ENCODE assay signal across 12 mouse cellular contexts in genomic region chr1:182465978-182466377, GRCm38 (mm10). TPM values are rescaled to one million over a fixed set of nuclear protein-coding genes. Genes with fewer than 3 reads are reported as not detected.
DNase-seq lines count a peak whose midpoint lies in the region; ATAC-seq and TF ChIP-seq lines count a peak whose summit lies in the region.
"Had no signal": no experiment of that assay in that cellular context is flagged by ENCODE, and none has a peak within 500 bp of the region (broad histone marks: within the 10 kb centered on the region; RNA-seq: fewer than 3 reads in every experiment).

No protein-coding gene starts in this region.

- intact Hi-C loops in gastrocnemius, adult 2 months (cut with DNase I), result no loop called here

- peaks cover 10% of the 10 kb centered on the region for H3K4me1 ChIP-seq in liver, adult 2 months (ENCODE audit: control insufficient read depth, insufficient read depth, low read length)
- H3K4me1 ChIP-seq in liver, embryonic 12.5 days, result peaks cover 8% of the 10 kb centered on the region
- H3K4me1 ChIP-seq in MEL (ENCODE audit: control insufficient read depth in 1 of 2, insufficient read depth in 2 of 2, low read length in 2 of 2), result peaks cover 0 to 3% of the 10 kb centered on the region in 2 experiments; a peak in 1 of 4 replicates

- no peak overlapping the region for H3K4me2 ChIP-seq in liver, embryonic 12.5 days
- H3K4me2 ChIP-seq: liver, embryonic 13.5 days had no signal

- H3K36me3 ChIP-seq in liver, adult 2 months (ENCODE audit: control insufficient read depth, insufficient read depth, low read length), result peaks cover 28% of the 10 kb centered on the region
- H3K36me3 ChIP-seq in liver, embryonic 12.5 days, result peaks cover 21% of the 10 kb centered on the region
- no peaks in the 10 kb centered on the region; a peak in 1 of 4 replicates for H3K36me3 ChIP-seq in MEL (ENCODE audit: control insufficient read depth in 1 of 2, insufficient read depth in 2 of 2, low read length in 2 of 2)

- no peak for TF ChIP-seq EP300 in MEL (IDR thresholded peaks at IDR 0.05; ENCODE audit: low read depth in 1 of 2, low read length in 2 of 2)

- DNase-seq in gastrocnemius, adult 2 months, result no peak
- DNase-seq in gastrocnemius, adult 18-20 months (ENCODE audit: low spot score), result no peak
- peak; percentile 27 for DNase-seq in liver, adult 2 months (ENCODE audit: extremely low read depth, low read depth, low spot score)
- DNase-seq in MEL (ENCODE audit: low read depth, low spot score), result peak; percentile 37
- no peak for DNase-seq in frontal cortex, postnatal 25 days (ENCODE audit: low spot score in 2 of 2)
- DNase-seq: adrenal gland, postnatal 25 days; heart, postnatal 4 days; liver, embryonic 13.5 days; right cerebral cortex, postnatal 14 days had no signal

- no peak overlapping the region for H3K27ac ChIP-seq in gastrocnemius, adult 2 months
- no peak overlapping the region for H3K27ac ChIP-seq in liver, adult 2 months (replicated peaks; ENCODE audit: insufficient read depth, low read depth, low read length)
- no peak overlapping the region for H3K27ac ChIP-seq in liver, embryonic 12.5 days
- H3K27ac ChIP-seq in MEL (ENCODE audit: control insufficient read depth, low read depth, low read length), result no peak overlapping the region
- H3K27ac ChIP-seq: liver, embryonic 13.5 days had no signal

- no peak overlapping the region for H3K9ac ChIP-seq in liver, adult 2 months (ENCODE audit: low read depth, low read length)
- H3K9ac ChIP-seq in liver, embryonic 12.5 days, result no peak overlapping the region
- H3K9ac ChIP-seq in MEL (ENCODE audit: control insufficient read depth, low read depth, low read length, poor library complexity, severe bottlenecking), result no peak overlapping the region
- H3K9ac ChIP-seq: liver, embryonic 13.5 days had no signal

- WGBS in liver, adult 2 months, result 77% methylated on average over 4 of the region's 4 CpGs
- WGBS in liver, embryonic 12.5 days (ENCODE audit: insufficient replicate concordance), result 82% methylated on average over 4 of the region's 4 CpGs

- TF ChIP-seq RAD21 in MEL (IDR thresholded peaks at IDR 0.05; ENCODE audit: low read depth, low read length), result peak; percentile 3

- no peak overlapping the region for H3K4me3 ChIP-seq in gastrocnemius, adult 2 months
- H3K4me3 ChIP-seq in liver, adult 2 months (ENCODE audit: insufficient read depth, low read depth, low read length), result no peak overlapping the region
- H3K4me3 ChIP-seq in liver, embryonic 12.5 days, result no peak overlapping the region
- no peak overlapping the region for H3K4me3 ChIP-seq in MEL (ENCODE audit: control insufficient read depth in 1 of 2, insufficient read depth in 1 of 2, low read depth in 2 of 2, low read length in 2 of 2)
- H3K4me3 ChIP-seq: liver, embryonic 13.5 days had no signal

- TF ChIP-seq CTCF in gastrocnemius, adult 2 months (IDR thresholded peaks at IDR 0.05), result peak; percentile 21; the same call in 1 of the 2 replicates
- 0 out of 2 replicates have a peak, but pooled peaks have one; percentile 24 for TF ChIP-seq CTCF in liver, adult 2 months (IDR thresholded peaks at IDR 0.05; ENCODE audit: low read depth, low read length)
- TF ChIP-seq CTCF in MEL (IDR thresholded peaks at IDR 0.05 in 2 of 3, conservative IDR thresholded peaks at IDR 0.05 in 1 of 3; ENCODE audit: control insufficient read depth in 1 of 3, insufficient read depth in 1 of 3, low read depth in 2 of 3, low read length in 3 of 3, poor library complexity in 1 of 3, severe bottlenecking in 1 of 3), result peak; percentile 30 to 47 (median 37)

- no peaks in the 10 kb centered on the region for H3K79me2 ChIP-seq in liver, adult 2 months (ENCODE audit: control insufficient read depth, insufficient read depth, low read length)
- H3K79me2 ChIP-seq in MEL (ENCODE audit: control insufficient read depth, insufficient read depth, low read length, poor library complexity), result no peaks in the 10 kb centered on the region

- ATAC-seq in liver, embryonic 12.5 days, result no peak
- ATAC-seq in megakaryocyte progenitor cell, adult 5-6 weeks (replicated peaks; ENCODE audit: poor library complexity), result 0 out of 2 replicates have a peak, but pooled peaks have one; percentile 31

- no peak for TF ChIP-seq POLR2A in liver, adult 2 months (IDR thresholded peaks at IDR 0.05; ENCODE audit: extremely low read depth, insufficient read depth, low read length)
- no peak for TF ChIP-seq POLR2A in MEL (IDR thresholded peaks at IDR 0.05; ENCODE audit: control insufficient read depth in 1 of 2, insufficient read depth in 1 of 2, low read depth in 1 of 2, low read length in 2 of 2, poor library complexity in 1 of 2)

- H3K9me3 ChIP-seq in liver, embryonic 12.5 days (replicated peaks), result no peaks in the 10 kb centered on the region
- H3K9me3 ChIP-seq in MEL (replicated peaks; ENCODE audit: insufficient read depth, low read length), result no peaks in the 10 kb centered on the region
- H3K9me3 ChIP-seq: G1E; liver, embryonic 13.5 days had no signal

- H3K27me3 ChIP-seq in liver, adult 2 months (ENCODE audit: control insufficient read depth, insufficient read depth, low read length), result no peaks in the 10 kb centered on the region
- H3K27me3 ChIP-seq in liver, embryonic 12.5 days (replicated peaks), result no peaks in the 10 kb centered on the region
- H3K27me3 ChIP-seq in MEL (ENCODE audit: control insufficient read depth in 1 of 2, insufficient read depth in 2 of 2, low read length in 2 of 2), result no peaks in the 10 kb centered on the region
- H3K27me3 ChIP-seq: liver, embryonic 13.5 days had no signal

TF ChIP-seq in MEL, 35 proteins besides CTCF, POLR2A, EP300 and RAD21:
- TF ChIP-seq SMC3 (IDR thresholded peaks at IDR 0.05; ENCODE audit: low read depth, low read length), result peak; percentile 32; the same call in 1 of the 2 replicates
- TF ChIP-seq CHD1 (IDR thresholded peaks at IDR 0.05; ENCODE audit: low read depth, low read length), result no peak

RNA-seq across cellular contexts. Expression of gene Capn2, which starts 51.4 kb away (rescaled TPM):
- 10 to 100 TPM; 46.7 to 55.3 TPM for total RNA-seq in gastrocnemius, adult 2 months (2021)
- 10 to 100 TPM; 50.2 to 54.2 TPM for total RNA-seq in gastrocnemius, adult 18-20 months (2021)
- total RNA-seq in liver, adult 2 months (2014; rRNA removed), result 27.8 and 28.1 TPM in 2 replicates
- 9.3 and 10.3 TPM in 2 replicates for polyA plus RNA-seq in liver, adult 2 months (2012; rRNA removed)
- polyA plus RNA-seq in liver, embryonic 12.5 days (2016; fragmentation: Nextera tagmentation; extraction: Ambion mirVana), result 35.4 and 36.6 TPM in 2 replicates
- total RNA-seq in MEL (2012; rRNA removed), result 10.6 and 13.6 TPM in 2 replicates
- polyA plus RNA-seq in MEL (2012; ENCODE audit: insufficient read depth in 1 of 2, insufficient read length in 2 of 2, low read depth in 1 of 2, low replicate concordance in 2 of 2, missing spikeins in 1 of 2), result 10 to 100 TPM in 1 of 2 experiments, not detected in 1; 19.3 TPM
- 4.1 and 9.7 TPM in 2 replicates for total RNA-seq in megakaryocyte progenitor cell, adult 5-6 weeks (2015)
- 8.7 and 10.5 TPM in 2 replicates for total RNA-seq in megakaryocyte progenitor cell, adult 5-6 weeks (2017)
- polyA plus RNA-seq: G1E had no signal

RNA-seq across cellular contexts. Expression of gene Trp53bp2, which starts 57.0 kb away (rescaled TPM):
- 1 to 10 TPM; 9.0 to 9.5 TPM for total RNA-seq in gastrocnemius, adult 2 months (2021)
- 10 to 100 TPM in 1 of 2 experiments, 1 to 10 TPM in 1; 9.1 to 10.7 TPM for total RNA-seq in gastrocnemius, adult 18-20 months (2021)
- 5.0 and 6.0 TPM in 2 replicates for total RNA-seq in liver, adult 2 months (2014; rRNA removed)
- polyA plus RNA-seq in liver, adult 2 months (2012; rRNA removed), result 5.7 and 7.2 TPM in 2 replicates
- 5.3 and 5.6 TPM in 2 replicates for polyA plus RNA-seq in liver, embryonic 12.5 days (2016; fragmentation: Nextera tagmentation; extraction: Ambion mirVana)
- total RNA-seq in MEL (2012; rRNA removed), result 2.6 and 3.2 TPM in 2 replicates
- 10 to 100 TPM in 1 of 2 experiments, not detected in 1; 15.1 TPM for polyA plus RNA-seq in MEL (2012; ENCODE audit: insufficient read depth in 1 of 2, insufficient read length in 2 of 2, low read depth in 1 of 2, low replicate concordance in 2 of 2, missing spikeins in 1 of 2)
- 12.3 and 17.5 TPM in 2 replicates for total RNA-seq in megakaryocyte progenitor cell, adult 5-6 weeks (2015)
- 7.5 and 10.6 TPM in 2 replicates for total RNA-seq in megakaryocyte progenitor cell, adult 5-6 weeks (2017)

Comparison
In these comparisons a context has a peak if more than half of its experiments do, and no peak if none do; other contexts are left out.
1. DNase-seq: peak in liver, adult 2 months (single experiment) and MEL (single experiment); none in gastrocnemius, adult 2 months (single experiment), gastrocnemius, adult 18-20 months (single experiment) and frontal cortex, postnatal 25 days (0 of 2).
2. Peak in every context shown above with its lines, with median percentiles within 50 percentile points of each other: CTCF ChIP-seq.